Mouse (Mus musculus) CH12.LX (cell line): ENCODE data around the gene Hoxc8.

Experiments
- CTCF ChIP-seq, 2 experiments: IDR thresholded peaks in 1 of 2; conservative IDR thresholded peaks in 1 of 2; 2 replicates each; pipeline ENCODE4 v1.5.1; 2011 to 2012; ENCODE audit warnings: low read depth in 2 of 2, low read length in 2 of 2, improper control_type of control experiment in 1 of 2, inconsistent platforms in 1 of 2, mild to moderate bottlenecking in 1 of 2, moderate library complexity in 1 of 2
- EP300 ChIP-seq: IDR thresholded peaks from 2 replicates; pipeline ENCODE4 v1.6.1; 2011; ENCODE audit warnings: low read length, improper control_type of control experiment
- RAD21 ChIP-seq: IDR thresholded peaks from 2 replicates; pipeline ENCODE4 v1.6.1; 2011; ENCODE audit warnings: low read depth, mild to moderate bottlenecking, low read length, improper control_type of control experiment, moderate library complexity

- TF ChIP-seq CTCF (conservative IDR thresholded peaks at IDR 0.05 in 1 of 2, IDR thresholded peaks at IDR 0.05 in 1 of 2; ENCODE audit: low read depth in 2 of 2, low read length in 2 of 2) (no peak), EP300 (no peak), RAD21 (no peak)
These were observed 12.5 kb downstream of the Hoxc8 start for GRCm38 (mm10) chr15:103002821-103003448.
